Mouse (Mus musculus): ENCODE measurements at regions not wholly inside any gene's neighbourhood (a gene's known extent, or its start where the extent isn't known, plus 50 kb on each side); places are given as distances from the start of the nearest gene placed in this dataset.

DNA sequence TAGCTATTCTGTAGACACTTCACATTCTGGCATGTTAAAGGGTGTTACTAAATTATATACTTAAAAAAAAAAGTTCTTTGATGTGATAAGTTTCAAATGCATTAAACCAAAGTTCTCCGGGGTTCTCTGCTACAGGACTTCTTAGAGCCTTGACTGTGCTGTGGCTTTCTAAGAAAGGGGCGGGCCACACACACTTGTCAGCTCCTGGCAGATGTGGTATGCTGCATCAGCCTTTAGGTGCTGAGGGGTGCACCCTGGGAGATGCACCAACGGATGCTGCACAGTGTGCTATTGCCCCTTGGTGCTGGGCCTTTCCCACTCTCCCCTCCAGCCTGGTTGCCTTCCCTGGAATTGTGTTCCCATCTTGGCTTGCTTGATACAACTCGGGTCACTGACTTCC lies 125.0 kb downstream of the Bcl2l11 start:
- Histone ChIP-seq H3K27ac (ENCODE audit: low read depth, low read length) (no peak overlapping the region), H3K36me3 (ENCODE audit: control insufficient read depth, insufficient read depth, low read length) (no peaks in the 10 kb centered on the region), H3K4me3 (ENCODE audit: low read depth, low read length) (no peak overlapping the region), H3K4me2 (ENCODE audit: low read depth, low read length) (no peak overlapping the region), H3K9ac (replicated peaks; ENCODE audit: low read depth, low read length) (no peak overlapping the region), H3K9me3 (ENCODE audit: control insufficient read depth, low read length) (peaks cover 3% of the 10 kb centered on the region; the same call in 1 of the 2 replicates), H3K4me1 (ENCODE audit: control insufficient read depth, insufficient read depth, low read length) (no peaks in the 10 kb centered on the region), H3K27me3 (ENCODE audit: control insufficient read depth, insufficient read depth, low read length) (no peaks in the 10 kb centered on the region)
- ATAC-seq (ENCODE audit: low read depth) = no peak
- 82% methylated on average over 4 of the region's 4 CpGs for WGBS

DNA sequence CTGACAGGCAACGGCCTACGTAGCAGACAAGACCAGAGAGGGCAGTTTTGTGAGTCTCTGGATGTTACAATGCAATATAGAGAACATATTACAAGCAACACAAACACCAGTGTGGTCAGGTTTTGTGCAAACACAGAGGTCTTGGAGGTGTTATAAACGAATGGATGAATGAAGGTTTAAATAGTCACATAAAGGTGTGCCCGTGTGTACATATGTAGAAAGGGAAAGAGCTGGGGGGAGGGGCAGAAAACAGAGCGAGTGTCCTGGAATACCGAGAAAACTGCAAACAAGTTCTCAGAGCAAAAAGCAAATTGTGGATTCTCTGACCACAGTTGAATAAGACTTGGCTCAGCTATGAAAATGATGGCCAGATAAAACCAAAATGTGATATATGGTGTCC lies 130.8 kb downstream of the Bcl2l11 start:
- 83% methylated on average over 6 of the region's 6 CpGs for WGBS
- H3K27ac ChIP-seq (ENCODE audit: low read depth, low read length) = no peak overlapping the region
- ATAC-seq (ENCODE audit: low read depth) = no peak

DNA sequence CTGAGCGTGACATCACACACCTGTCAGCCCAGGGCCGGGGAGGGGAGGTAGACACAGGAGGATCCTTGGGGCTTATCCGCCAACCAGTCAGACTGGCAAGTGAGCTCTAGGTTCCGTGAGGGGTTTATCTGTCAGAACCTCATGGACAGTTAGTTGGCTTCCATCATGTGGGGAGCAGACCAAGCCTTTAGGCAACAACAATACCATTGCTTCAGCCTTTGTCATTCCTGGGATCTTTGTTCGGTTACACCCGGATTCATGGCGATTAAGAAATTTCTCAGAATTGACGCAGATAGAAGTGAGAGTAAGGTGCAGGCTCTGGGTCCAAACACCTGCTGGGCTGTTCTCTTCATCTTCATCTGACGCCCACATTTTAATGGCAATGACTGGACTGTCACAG lies 131.4 kb downstream of the Bcl2l11 start:
- H3K36me3 ChIP-seq (ENCODE audit: control insufficient read depth, insufficient read depth, low read length) = no peaks in the 10 kb centered on the region
- no peaks in the 10 kb centered on the region for H3K9me3 ChIP-seq (ENCODE audit: control insufficient read depth, low read length)
- H3K9ac ChIP-seq (replicated peaks; ENCODE audit: low read depth, low read length) = no peak overlapping the region
- H3K4me3 ChIP-seq (ENCODE audit: low read depth, low read length) = no peak overlapping the region
- H3K4me1 ChIP-seq (ENCODE audit: control insufficient read depth, insufficient read depth, low read length) = no peaks in the 10 kb centered on the region
- no peaks in the 10 kb centered on the region for H3K27me3 ChIP-seq (ENCODE audit: control insufficient read depth, insufficient read depth, low read length)
- no peak for ATAC-seq (ENCODE audit: low read depth)
- H3K4me2 ChIP-seq (ENCODE audit: low read depth, low read length) = no peak overlapping the region
- H3K27ac ChIP-seq (ENCODE audit: low read depth, low read length) = no peak overlapping the region
- WGBS = 91% methylated on average over 9 of the region's 9 CpGs

More for the DNA sequence above, 130.8 kb downstream of the Bcl2l11 start:
- H3K9me3 ChIP-seq (ENCODE audit: control insufficient read depth, low read length) = no peaks in the 10 kb centered on the region
- H3K36me3 ChIP-seq (ENCODE audit: control insufficient read depth, insufficient read depth, low read length) = no peaks in the 10 kb centered on the region
- no peaks in the 10 kb centered on the region for H3K4me1 ChIP-seq (ENCODE audit: control insufficient read depth, insufficient read depth, low read length)
- H3K4me2 ChIP-seq (ENCODE audit: low read depth, low read length) = no peak overlapping the region
- H3K27me3 ChIP-seq (ENCODE audit: control insufficient read depth, insufficient read depth, low read length) = no peaks in the 10 kb centered on the region
- no peak overlapping the region for H3K9ac ChIP-seq (replicated peaks; ENCODE audit: low read depth, low read length)
- H3K4me3 ChIP-seq (ENCODE audit: low read depth, low read length) = no peak overlapping the region

DNA sequence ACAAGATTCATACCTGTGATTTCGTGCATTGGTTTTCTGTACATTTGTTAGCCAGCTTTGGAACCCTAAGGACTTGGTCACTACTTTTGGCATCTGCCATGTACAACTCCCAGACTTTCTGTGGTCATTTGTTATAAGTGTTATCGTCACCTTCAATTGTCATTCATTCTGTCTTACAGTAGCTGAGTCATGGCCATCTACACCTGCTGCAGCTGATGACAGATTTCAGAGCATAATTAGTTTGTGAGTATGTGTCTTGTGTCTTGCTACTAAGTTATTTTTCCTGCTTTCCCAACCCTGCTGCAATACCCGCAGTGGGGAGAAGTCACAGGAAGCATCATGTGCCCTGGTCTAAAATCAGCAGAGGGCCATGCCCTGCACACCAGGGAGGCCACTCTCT lies 138.0 kb downstream of the Bcl2l11 start:
- Histone ChIP-seq H3K4me1 (ENCODE audit: control insufficient read depth, insufficient read depth, low read length) (no peaks in the 10 kb centered on the region), H3K27me3 (ENCODE audit: control insufficient read depth, insufficient read depth, low read length) (no peaks in the 10 kb centered on the region), H3K4me2 (ENCODE audit: low read depth, low read length) (no peak overlapping the region), H3K9me3 (ENCODE audit: control insufficient read depth, low read length) (no peaks in the 10 kb centered on the region), H3K4me3 (ENCODE audit: low read depth, low read length) (no peak overlapping the region), H3K9ac (replicated peaks; ENCODE audit: low read depth, low read length) (no peak overlapping the region), H3K27ac (ENCODE audit: low read depth, low read length) (no peak overlapping the region), H3K36me3 (ENCODE audit: control insufficient read depth, insufficient read depth, low read length) (no peaks in the 10 kb centered on the region)
- ATAC-seq (ENCODE audit: low read depth) = no peak
- 84% methylated on average over 3 of the region's 3 CpGs for WGBS

DNA sequence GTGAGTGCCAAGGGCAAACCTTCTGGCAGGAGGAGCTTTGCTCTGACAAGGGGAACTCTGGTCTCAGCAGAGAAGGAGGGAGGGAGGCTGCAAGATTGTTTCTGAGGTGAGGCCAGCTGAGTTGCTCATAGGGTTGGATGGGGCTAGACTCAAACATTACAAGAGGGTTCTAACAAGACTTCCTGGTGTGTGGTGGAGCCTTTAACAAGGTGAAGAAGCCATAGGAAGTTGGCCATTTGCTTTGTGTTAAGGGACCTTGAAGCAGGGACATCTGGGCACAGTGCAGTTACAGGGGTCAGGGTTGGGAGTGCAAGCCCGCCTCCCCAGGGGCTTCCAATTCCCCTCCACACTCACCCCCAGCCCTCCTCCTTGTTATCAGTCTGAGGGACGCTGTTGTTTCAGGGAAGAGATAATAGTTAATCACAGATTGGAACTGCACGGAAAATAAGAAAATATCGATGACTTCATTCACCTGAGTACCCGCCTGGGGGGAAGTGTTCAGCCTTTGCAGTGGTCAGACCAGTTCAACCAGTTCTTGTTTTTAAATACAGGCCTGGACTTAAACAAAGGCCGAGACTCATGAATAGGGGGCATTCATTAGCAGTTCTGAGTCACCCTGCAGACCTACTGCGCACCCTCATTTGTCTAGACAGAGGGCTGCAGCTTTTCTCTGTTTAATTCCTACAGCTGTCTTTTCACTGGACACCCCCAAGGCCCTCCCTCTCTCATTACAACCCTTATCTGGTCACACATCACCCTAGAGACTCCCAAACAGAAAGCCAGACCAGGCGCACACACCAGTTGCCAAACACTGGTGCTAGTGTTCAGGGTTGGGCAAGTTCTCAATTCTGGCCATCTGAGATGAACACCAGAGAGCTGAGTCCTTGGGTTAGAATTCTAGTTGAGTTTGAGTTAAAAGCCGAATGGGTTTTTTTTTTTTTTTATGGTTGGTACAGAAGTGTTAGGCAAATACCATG lies 139.5 kb downstream of the Bcl2l11 start:
- H3K27me3 ChIP-seq (ENCODE audit: control insufficient read depth, insufficient read depth, low read length) = no peaks in the 10 kb centered on the region
- WGBS = 43% methylated on average over 9 of the region's 9 CpGs
- no peaks in the 10 kb centered on the region for H3K36me3 ChIP-seq (ENCODE audit: control insufficient read depth, insufficient read depth, low read length)
- H3K9me3 ChIP-seq (ENCODE audit: control insufficient read depth, low read length) = no peaks in the 10 kb centered on the region
- no peaks in the 10 kb centered on the region for H3K4me1 ChIP-seq (ENCODE audit: control insufficient read depth, insufficient read depth, low read length)
- no peak overlapping the region for H3K4me3 ChIP-seq (ENCODE audit: low read depth, low read length)
- H3K4me2 ChIP-seq (ENCODE audit: low read depth, low read length) = no peak overlapping the region
- ATAC-seq (ENCODE audit: low read depth) = no peak
- H3K9ac ChIP-seq (replicated peaks; ENCODE audit: low read depth, low read length) = no peak overlapping the region
- H3K27ac ChIP-seq (ENCODE audit: low read depth, low read length) = no peak overlapping the region

DNA sequence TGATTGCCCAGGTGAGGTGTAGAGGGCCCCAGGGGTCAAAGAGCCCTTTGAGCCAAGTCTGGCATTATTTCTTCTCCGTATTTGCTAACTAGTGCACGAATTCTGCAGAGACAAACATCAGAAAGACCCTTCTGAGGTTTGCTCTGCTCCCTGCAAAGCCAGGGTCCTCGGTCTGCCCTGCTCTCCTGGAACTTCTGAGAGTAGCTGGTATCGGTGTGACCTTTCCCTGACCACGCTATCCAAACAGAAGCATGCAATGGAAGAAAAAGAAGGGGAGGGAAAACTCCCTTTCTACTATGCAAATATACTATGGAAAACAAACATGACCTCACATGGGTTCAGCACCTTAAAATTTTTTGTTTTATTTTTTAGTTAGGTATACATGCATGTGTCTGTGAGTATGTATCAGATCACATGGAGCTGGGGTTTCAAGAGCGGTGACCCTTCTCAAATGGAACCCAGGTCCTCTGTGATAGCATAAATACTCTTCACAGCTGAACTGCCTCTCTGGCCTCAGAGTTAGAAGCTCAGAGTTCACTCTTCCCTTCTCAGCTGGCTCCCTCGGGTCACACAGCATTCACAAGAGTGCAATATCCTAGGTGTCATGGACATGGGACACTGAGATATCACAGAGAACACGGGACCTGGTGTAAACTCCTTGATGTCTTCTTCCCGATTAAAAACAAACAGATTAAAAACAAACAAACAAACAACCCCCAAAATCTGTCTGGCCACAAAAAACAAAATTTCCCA lies 144.7 kb downstream of the Bcl2l11 start:
- Histone ChIP-seq H3K27ac (ENCODE audit: low read depth, low read length) (no peak overlapping the region), H3K4me1 (ENCODE audit: control insufficient read depth, insufficient read depth, low read length) (no peaks in the 10 kb centered on the region), H3K27me3 (ENCODE audit: control insufficient read depth, insufficient read depth, low read length) (no peaks in the 10 kb centered on the region), H3K9ac (replicated peaks; ENCODE audit: low read depth, low read length) (no peak overlapping the region), H3K9me3 (ENCODE audit: control insufficient read depth, low read length) (no peaks in the 10 kb centered on the region), H3K36me3 (ENCODE audit: control insufficient read depth, insufficient read depth, low read length) (no peaks in the 10 kb centered on the region), H3K4me2 (ENCODE audit: low read depth, low read length) (no peak overlapping the region), H3K4me3 (ENCODE audit: low read depth, low read length) (no peak overlapping the region)
- ATAC-seq (ENCODE audit: low read depth) = no peak
- 75% methylated on average over 9 of the region's 9 CpGs for WGBS

DNA sequence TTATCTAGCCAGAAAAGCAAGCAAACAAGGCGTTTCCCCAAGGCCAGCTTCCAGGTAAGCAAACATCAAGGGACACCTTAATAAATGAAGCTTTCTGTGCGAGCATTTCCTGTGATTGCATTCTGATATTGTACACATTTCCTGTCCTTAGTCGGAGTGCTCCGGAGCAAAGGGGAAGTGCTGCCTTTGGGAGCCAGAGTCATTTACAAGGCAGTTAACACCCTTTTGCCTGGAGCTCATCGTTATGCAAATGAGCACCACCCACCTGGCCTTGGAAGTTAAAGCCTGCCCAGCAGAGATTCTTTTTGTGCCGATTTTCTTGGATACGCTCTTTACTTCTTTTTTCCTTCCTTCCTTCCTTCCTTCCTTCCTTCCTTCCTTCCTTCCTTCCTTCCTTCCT lies 147.0 kb downstream of the Bcl2l11 start:
- no peak for ATAC-seq (ENCODE audit: low read depth)
- 0 out of 2 replicates have a peak, but pooled peaks cover 5% of the 10 kb centered on the region for H3K4me1 ChIP-seq (ENCODE audit: control insufficient read depth, insufficient read depth, low read length)
- 14% methylated on average over 7 of the region's 7 CpGs for WGBS
- no peak overlapping the region for H3K9ac ChIP-seq (replicated peaks; ENCODE audit: low read depth, low read length)
- H3K4me2 ChIP-seq (ENCODE audit: low read depth, low read length) = no peak overlapping the region
- H3K36me3 ChIP-seq (ENCODE audit: control insufficient read depth, insufficient read depth, low read length) = no peaks in the 10 kb centered on the region
- H3K27me3 ChIP-seq (ENCODE audit: control insufficient read depth, insufficient read depth, low read length) = no peaks in the 10 kb centered on the region
- no peak overlapping the region for H3K27ac ChIP-seq (ENCODE audit: low read depth, low read length)
- no peaks in the 10 kb centered on the region for H3K9me3 ChIP-seq (ENCODE audit: control insufficient read depth, low read length)
- no peak overlapping the region for H3K4me3 ChIP-seq (ENCODE audit: low read depth, low read length)

DNA sequence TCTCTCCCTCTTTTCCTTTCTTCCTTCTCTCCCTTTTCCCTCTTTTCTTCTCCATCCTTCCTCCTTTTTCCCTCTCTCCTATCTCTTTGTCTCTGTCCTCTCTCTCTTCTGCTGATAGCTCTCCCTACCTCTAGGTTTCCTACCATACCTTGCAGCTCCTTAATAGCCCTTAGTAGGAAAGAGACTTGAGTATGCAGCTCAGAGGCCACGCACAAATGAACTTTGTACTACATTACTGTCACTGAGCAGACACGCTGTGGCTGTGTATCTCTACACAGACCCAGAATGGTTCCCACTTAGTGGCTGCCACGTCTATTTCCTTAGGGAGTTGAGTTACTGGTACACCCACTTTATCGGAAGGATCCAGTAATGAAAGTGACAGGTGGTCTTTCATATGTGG lies 147.5 kb downstream of the Bcl2l11 start:
- 57% methylated on average over 4 of the region's 4 CpGs for WGBS
- Histone ChIP-seq H3K4me3 (ENCODE audit: low read depth, low read length) (no peak overlapping the region), H3K27ac (ENCODE audit: low read depth, low read length) (no peak overlapping the region), H3K9ac (replicated peaks; ENCODE audit: low read depth, low read length) (no peak overlapping the region), H3K36me3 (ENCODE audit: control insufficient read depth, insufficient read depth, low read length) (no peaks in the 10 kb centered on the region), H3K9me3 (ENCODE audit: control insufficient read depth, low read length) (no peaks in the 10 kb centered on the region), H3K4me1 (ENCODE audit: control insufficient read depth, insufficient read depth, low read length) (peaks cover 8% of the 10 kb centered on the region; the same call in 1 of the 2 replicates), H3K4me2 (ENCODE audit: low read depth, low read length) (no peak overlapping the region), H3K27me3 (ENCODE audit: control insufficient read depth, insufficient read depth, low read length) (no peaks in the 10 kb centered on the region)
- ATAC-seq (ENCODE audit: low read depth) = no peak

DNA sequence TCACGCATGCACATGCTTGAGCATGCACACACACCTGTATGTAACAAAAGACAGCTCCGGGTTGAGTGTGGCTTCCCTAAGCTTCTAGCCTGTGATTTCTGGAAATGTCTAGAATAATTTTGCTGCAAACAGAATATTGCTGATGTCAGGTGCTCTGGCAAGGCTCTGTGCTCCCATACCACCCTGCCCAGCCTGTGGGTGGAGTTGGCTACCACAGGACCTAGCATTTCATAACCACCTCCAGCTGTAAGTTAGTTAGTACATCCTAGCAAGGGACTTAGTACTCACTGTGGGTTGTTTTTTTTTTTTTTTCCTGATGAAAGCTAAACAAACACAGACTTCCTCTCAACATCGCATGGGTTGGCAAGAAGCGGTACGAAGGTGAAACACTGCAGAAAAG lies 150.5 kb downstream of the Bcl2l11 start:
- no peaks in the 10 kb centered on the region for H3K36me3 ChIP-seq (ENCODE audit: control insufficient read depth, insufficient read depth, low read length)
- no peaks in the 10 kb centered on the region for H3K9me3 ChIP-seq (ENCODE audit: control insufficient read depth, low read length)
- peaks cover 8% of the 10 kb centered on the region; the same call in 1 of the 2 replicates for H3K4me1 ChIP-seq (ENCODE audit: control insufficient read depth, insufficient read depth, low read length)
- H3K27ac ChIP-seq (ENCODE audit: low read depth, low read length) = no peak overlapping the region
- H3K4me3 ChIP-seq (ENCODE audit: low read depth, low read length) = no peak overlapping the region
- no peaks in the 10 kb centered on the region for H3K27me3 ChIP-seq (ENCODE audit: control insufficient read depth, insufficient read depth, low read length)
- whole genome bisulfite sequencing = 90% methylated on average over 5 of the region's 5 CpGs
- no peak for ATAC-seq (ENCODE audit: low read depth)
- no peak overlapping the region for H3K4me2 ChIP-seq (ENCODE audit: low read depth, low read length)
- H3K9ac ChIP-seq (replicated peaks; ENCODE audit: low read depth, low read length) = no peak overlapping the region
